Mouse (Mus musculus) thymus, postnatal 25 days (tissue): Measurements from ENCODE around the gene P2ry6.

ENCODE experiments used
- DNase-seq: peaks from one replicate; pipeline ENCODE4 v3.0.0; 2022

The P2ry6 gene

GRCm38 (mm10) chr7:100911246-100911770 is 63.1 kb downstream of the P2ry6 start:
- DNase-seq: no peak

GRCm38 (mm10) chr7:100908567-100908966 is 65.9 kb downstream of the P2ry6 start:
- DNase-seq: peak; percentile 30

- no peak for DNase-seq
Measured at GRCm38 (mm10) chr7:100908061-100908460, 66.4 kb downstream of the P2ry6 start.

GRCm38 (mm10) chr7:100907231-100907630 is 67.2 kb downstream of the P2ry6 start:
- DNase-seq: peak; percentile 77

- no peak for DNase-seq
Measured at GRCm38 (mm10) chr7:100906029-100906789, 68.2 kb downstream of the P2ry6 start.

- no peak for DNase-seq
Measured at GRCm38 (mm10) chr7:100905037-100905436, 69.4 kb downstream of the P2ry6 start.

GRCm38 (mm10) chr7:100904612-100905011 is 69.8 kb downstream of the P2ry6 start:
- DNase-seq: no peak

GRCm38 (mm10) chr7:100902451-100903137 is 71.9 kb downstream of the P2ry6 start:
- peak; percentile 10 for DNase-seq

GRCm38 (mm10) chr7:100897828-100898227 is 76.6 kb downstream of the P2ry6 start:
- DNase-seq: no peak

GRCm38 (mm10) chr7:100894833-100895226 is 79.6 kb downstream of the P2ry6 start:
- no peak for DNase-seq

- peak; percentile 35 for DNase-seq
Measured at GRCm38 (mm10) chr7:100894057-100894832, 80.2 kb downstream of the P2ry6 start.

- no peak for DNase-seq
Measured at GRCm38 (mm10) chr7:100893249-100894056, 81.0 kb downstream of the P2ry6 start.
